Mouse (Mus musculus) cerebral cortex, adult 2 months (tissue): ENCODE data around the gene Flot1.

Experiments
- WGBS: fragments of 180-500 bp; shearing (Covaris S2); methylation state at CpG from one replicate; pipeline ENCODE4 v1.1.7; 2018; 5-methylcytosine and 5-hydroxymethylcytosine counted together

The Flot1 gene

GRCm38 (mm10) chr17:35836178-35836965, 13.3 kb downstream of the Flot1 start:
- WGBS = 5% methylated on average over 24 of the region's 24 CpGs

- 1% methylated on average over 25 of the region's 25 CpGs for WGBS
Measured at GRCm38 (mm10) chr17:35836991-35837422, 14.0 kb downstream of the Flot1 start.

GRCm38 (mm10) chr17:35837487-35837886, 14.5 kb downstream of the Flot1 start:
- WGBS = under 1% methylated on average over 18 of the region's 18 CpGs

- 1% methylated on average over 29 of the region's 29 CpGs for WGBS
Measured at GRCm38 (mm10) chr17:35838122-35838544, 15.1 kb downstream of the Flot1 start, which contains the start of gene Tubb5. Gene Tubb5, minus strand, starts transcription at chr17:35838306.

GRCm38 (mm10) chr17:35838570-35838969, 15.5 kb downstream of the Flot1 start:
- WGBS = 9% methylated on average over 5 of the region's 5 CpGs

GRCm38 (mm10) chr17:35839002-35839401, 16.0 kb downstream of the Flot1 start:
- 53% methylated on average over 3 of the region's 3 CpGs for WGBS

- 41% methylated on average over 14 of the region's 14 CpGs for WGBS
Measured at GRCm38 (mm10) chr17:35840561-35840960, 17.5 kb downstream of the Flot1 start.

GRCm38 (mm10) chr17:35841076-35841950, 18.3 kb downstream of the Flot1 start, which contains the start of gene Mdc1:
Gene Mdc1, plus strand, starts transcription at chr17:35841515.
- under 1% methylated on average over 59 of the region's 59 CpGs for WGBS

GRCm38 (mm10) chr17:35842006-35842405, 19.0 kb downstream of the Flot1 start:
- 11% methylated on average over 11 of the region's 11 CpGs for WGBS

- 82% methylated on average over 3 of the region's 3 CpGs for WGBS
Measured at GRCm38 (mm10) chr17:35843514-35843913, 20.5 kb downstream of the Flot1 start.

- 4% methylated on average over 1 of the region's 1 CpGs for WGBS
Measured at GRCm38 (mm10) chr17:35848112-35848511, 25.1 kb downstream of the Flot1 start.

- WGBS = 88% methylated on average over 3 of the region's 3 CpGs
Measured at GRCm38 (mm10) chr17:35850974-35851373, 27.9 kb downstream of the Flot1 start.

- 98% methylated on average over 1 of the region's 1 CpGs for WGBS
Measured at GRCm38 (mm10) chr17:35859371-35859770, 36.3 kb downstream of the Flot1 start.

GRCm38 (mm10) chr17:35859835-35860234, 36.8 kb downstream of the Flot1 start:
- 78% methylated on average over 2 of the region's 2 CpGs for WGBS

GRCm38 (mm10) chr17:35860831-35861197, 37.8 kb downstream of the Flot1 start:
- 4% methylated on average over 12 of the region's 12 CpGs for WGBS

- under 1% methylated on average over 47 of the region's 47 CpGs for WGBS
Measured at GRCm38 (mm10) chr17:35861198-35861857, 38.3 kb downstream of the Flot1 start, which contains the start of gene Nrm. Gene Nrm, plus strand, starts transcription at chr17:35861318.

GRCm38 (mm10) chr17:35864832-35865353, 41.9 kb downstream of the Flot1 start:
- 45% methylated on average over 10 of the region's 10 CpGs for WGBS

- under 1% methylated on average over 47 of the region's 48 CpGs for WGBS
Measured at GRCm38 (mm10) chr17:35865481-35866280, 42.7 kb downstream of the Flot1 start, which contains the start of gene Ppp1r18. Gene Ppp1r18, plus strand, starts transcription at chr17:35865593.

- 2% methylated on average over 36 of the region's 38 CpGs for WGBS
Measured at GRCm38 (mm10) chr17:35866281-35866831, 43.3 kb downstream of the Flot1 start.
